Mouse (Mus musculus) activated CD4-positive, CD25-positive, alpha-beta regulatory T cell, adult 4 months (primary cell): Measurements from ENCODE around the gene Rmi1. TPM values are rescaled to one million over a fixed set of nuclear protein-coding genes. Genes with fewer than 3 reads are reported as not detected.
A peak's percentile ranks its signal among the peaks of the same experiment; 100 is the strongest.
"Not testable (repeated sequence)": the region's sequence is repeated elsewhere in the genome, so short reads cannot be mapped to it uniquely, and the experiment has no call there.

ENCODE experiments used
- ATAC-seq: one replicate; pipeline ENCODE4 v1.8.0; 2017
- polyA plus RNA-seq, 2 experiments: library from polyadenylated mRNA; unstranded; fragments of 100-300 nt; shearing (Covaris generic); gene quantifications; one replicate each; pipeline ENCODE4 v1.2.1; 2017

Gene Rmi1
- polyA plus RNA-seq, 2 experiments from 2014 or later: 24.5 to 25.2 TPM

- peak; percentile 10 for ATAC-seq
Observed at GRCm38 (mm10) chr13:58401135-58402002, 679 bp upstream of the Rmi1 start.

- ATAC-seq: peak; percentile 19
Observed at GRCm38 (mm10) chr13:58402744-58403110, 679 bp downstream of the Rmi1 start.

- not testable (repeated sequence) for ATAC-seq
Observed at GRCm38 (mm10) chr13:58403243-58403642, 1.2 kb downstream of the Rmi1 start, which contains the start of gene Hnrnpk. TSS of gene Hnrnpk (minus strand) at chr13:58403343.

GRCm38 (mm10) chr13:58411073-58411472, 9.0 kb downstream of the Rmi1 start:
- ATAC-seq: no peak

- ATAC-seq: no peak
Observed at GRCm38 (mm10) chr13:58415374-58415773, 13.3 kb downstream of the Rmi1 start.

- no peak for ATAC-seq
Observed at GRCm38 (mm10) chr13:58415838-58416237, 13.8 kb downstream of the Rmi1 start.

GRCm38 (mm10) chr13:58418656-58419055, 16.6 kb downstream of the Rmi1 start:
- ATAC-seq: no peak

- no peak for ATAC-seq
Observed at GRCm38 (mm10) chr13:58419266-58419665, 17.2 kb downstream of the Rmi1 start.

- ATAC-seq: no peak
Observed at GRCm38 (mm10) chr13:58421026-58421425, 19.0 kb downstream of the Rmi1 start.

GRCm38 (mm10) chr13:58422242-58422641, 20.2 kb downstream of the Rmi1 start:
- no peak for ATAC-seq

- no peak for ATAC-seq
Observed at GRCm38 (mm10) chr13:58423061-58423660, 21.1 kb downstream of the Rmi1 start.

GRCm38 (mm10) chr13:58439716-58440115, 37.7 kb downstream of the Rmi1 start:
- ATAC-seq: no peak

- ATAC-seq: no peak
Observed at GRCm38 (mm10) chr13:58443326-58443725, 41.3 kb downstream of the Rmi1 start.

GRCm38 (mm10) chr13:58443787-58444186, 41.7 kb downstream of the Rmi1 start:
- peak; percentile 59 for ATAC-seq

GRCm38 (mm10) chr13:58446541-58446940, 44.5 kb downstream of the Rmi1 start:
- ATAC-seq: no peak

- ATAC-seq: no peak
Observed at GRCm38 (mm10) chr13:58450459-58451182, 48.6 kb downstream of the Rmi1 start.

GRCm38 (mm10) chr13:58452246-58452645, 50.2 kb downstream of the Rmi1 start:
- no peak for ATAC-seq

GRCm38 (mm10) chr13:58452651-58453413, 50.8 kb downstream of the Rmi1 start:
- ATAC-seq: no peak

- ATAC-seq: no peak
Observed at GRCm38 (mm10) chr13:58453541-58453940, 51.5 kb downstream of the Rmi1 start.

- no peak for ATAC-seq
Observed at GRCm38 (mm10) chr13:58456547-58456946, 54.5 kb downstream of the Rmi1 start.

- ATAC-seq: not testable (repeated sequence)
Observed at GRCm38 (mm10) chr13:58458811-58459210, 56.8 kb downstream of the Rmi1 start.
